Mouse (Mus musculus) lung, postnatal 0 days (tissue): ENCODE measurements at regions not wholly inside any gene's neighbourhood (a gene's known extent, or its start where the extent isn't known, plus 50 kb on each side); places are given as distances from the start of the nearest gene placed in this dataset.

ENCODE experiments used
- ATAC-seq: fragments of 200-750 bp; cut with Nextera tagmentation; 2 replicates; pipeline ENCODE4 v1.8.0; 2017; ENCODE audit warnings: moderate library complexity
- DNase-seq: peaks from one replicate; pipeline ENCODE4 v3.0.0-alpha.2; 2016; ENCODE audit warnings: low spot score
- H3K27ac ChIP-seq: fragments of 300-500 bp; sonication (generic); 2 replicates; pipeline ENCODE4 v1.5.1; 2014; ENCODE audit warnings: antibody characterized with exemption, mild to moderate bottlenecking, low read length, mixed read lengths
- H3K27me3 ChIP-seq: fragments of 300-500 bp; sonication (generic); replicated peaks from 2 replicates; pipeline ENCODE4 v1.6.1; 2014; ENCODE audit warnings: low read length, mixed read lengths; ENCODE audit not compliant: insufficient read depth
- H3K36me3 ChIP-seq: fragments of 300-500 bp; sonication (generic); 2 replicates; pipeline ENCODE4 v1.6.1; 2014; ENCODE audit warnings: low read length, mixed read lengths; ENCODE audit not compliant: insufficient read depth
- H3K4me1 ChIP-seq: fragments of 300-500 bp; sonication (generic); 2 replicates; pipeline ENCODE4 v1.6.1; 2014; ENCODE audit warnings: antibody characterized with exemption, low read depth, low read length, mixed read lengths; ENCODE audit not compliant: insufficient read depth
- H3K4me2 ChIP-seq: fragments of 300-500 bp; sonication (generic); replicated peaks from 2 replicates; pipeline ENCODE4 v1.6.1; 2014; ENCODE audit warnings: low read depth, mild to moderate bottlenecking, low read length, moderate library complexity, mixed read lengths
- H3K4me3 ChIP-seq: fragments of 300-500 bp; sonication (generic); 2 replicates; pipeline ENCODE4 v1.5.1; 2014; ENCODE audit warnings: low read depth, low read length
- H3K9ac ChIP-seq: fragments of 300-500 bp; sonication (generic); replicated peaks from 2 replicates; pipeline ENCODE4 v1.6.1; 2014; ENCODE audit warnings: low read depth, mild to moderate bottlenecking
- H3K9me3 ChIP-seq: fragments of 300-500 bp; sonication (generic); 2 replicates; pipeline ENCODE4 v1.6.1; 2016; ENCODE audit warnings: low read length, mixed read lengths
- CTCF ChIP-seq: IDR thresholded peaks from 2 replicates; pipeline ENCODE4 v1.5.1; 2016; ENCODE audit warnings: antibody characterized with exemption, mild to moderate bottlenecking
- EP300 ChIP-seq: IDR thresholded peaks from 2 replicates; pipeline ENCODE4 v1.6.1; 2016; ENCODE audit warnings: antibody characterized with exemption, mild to moderate bottlenecking, control low read depth
- WGBS: fragments of 180-500 bp; shearing (Covaris S2); extraction: QIAGEN DNeasy Blood & Tissue Kit; methylation state at CpG from one replicate; pipeline ENCODE4 v1.1.7; 2014; 5-methylcytosine and 5-hydroxymethylcytosine counted together

- no peak for TF ChIP-seq EP300
- no peak for TF ChIP-seq CTCF
- Histone ChIP-seq H3K27ac (no peak overlapping the region), H3K4me2 (no peak overlapping the region), H3K9me3 (no peaks in the 10 kb centered on the region), H3K4me3 (no peak overlapping the region), H3K4me1 (peaks cover 3% of the 10 kb centered on the region; the same call in 1 of the 2 replicates), H3K36me3 (no peaks in the 10 kb centered on the region), H3K9ac (no peak overlapping the region), H3K27me3 (no peaks in the 10 kb centered on the region)
- DNase-seq (peak; percentile 26), ATAC-seq (no peak; the same call in 1 of the 2 replicates)
- WGBS: 65% methylated on average over 4 of the region's 4 CpGs
Observed at GRCm38 (mm10) chr1:151059546-151060136, 66.4 kb upstream of the Hmcn1 start.

- peaks cover 3% of the 10 kb centered on the region; the same call in 1 of the 2 replicates for H3K4me1 ChIP-seq
- peak overlapping the region; percentile 68 for H3K27ac ChIP-seq
- DNase-seq: peak; percentile 59
- no peaks in the 10 kb centered on the region for H3K36me3 ChIP-seq
- no peaks in the 10 kb centered on the region for H3K27me3 ChIP-seq
- no peaks in the 10 kb centered on the region for H3K9me3 ChIP-seq
- H3K4me2 ChIP-seq: peak overlapping the region; percentile 41
- 40% methylated on average over 9 of the region's 9 CpGs for WGBS
- no peak overlapping the region for H3K4me3 ChIP-seq
- TF ChIP-seq EP300 (no peak), CTCF (peak; percentile 40)
- ATAC-seq: peak; percentile 72
- H3K9ac ChIP-seq: no peak overlapping the region
Observed at GRCm38 (mm10) chr1:151065090-151065567, 71.9 kb upstream of the Hmcn1 start.

- H3K27ac ChIP-seq: no peak overlapping the region
- ATAC-seq (no peak), DNase-seq (no peak)
Observed at GRCm38 (mm10) chr1:151066379-151067128, 73.3 kb upstream of the Hmcn1 start.

GRCm38 (mm10) chr1:151074508-151075314 lies 81.5 kb upstream of the Hmcn1 start:
- no peak for ATAC-seq
- Histone ChIP-seq H3K9me3 (no peaks in the 10 kb centered on the region), H3K27ac (no peak overlapping the region), H3K36me3 (no peaks in the 10 kb centered on the region), H3K9ac (no peak overlapping the region), H3K4me2 (no peak overlapping the region), H3K4me1 (no peaks in the 10 kb centered on the region), H3K4me3 (no peak overlapping the region), H3K27me3 (no peaks in the 10 kb centered on the region)
- no peak for DNase-seq
- no peak for TF ChIP-seq EP300
- TF ChIP-seq CTCF: no peak
- WGBS: 82% methylated on average over 16 of the region's 16 CpGs

More at GRCm38 (mm10) chr1:151066379-151067128, 73.3 kb upstream of the Hmcn1 start:
- Histone ChIP-seq H3K4me1 (peaks cover 3% of the 10 kb centered on the region; the same call in 1 of the 2 replicates), H3K9me3 (no peaks in the 10 kb centered on the region), H3K36me3 (no peaks in the 10 kb centered on the region), H3K9ac (no peak overlapping the region; the same call in 1 of the 2 replicates), H3K4me2 (no peak overlapping the region), H3K27me3 (no peaks in the 10 kb centered on the region), H3K4me3 (no peak overlapping the region)
- WGBS: 75% methylated on average over 15 of the region's 15 CpGs
- peak; percentile 35 for TF ChIP-seq CTCF
- no peak for TF ChIP-seq EP300

- no peak overlapping the region for H3K27ac ChIP-seq
- no peaks in the 10 kb centered on the region for H3K36me3 ChIP-seq
- H3K27me3 ChIP-seq: no peaks in the 10 kb centered on the region
- H3K4me3 ChIP-seq: no peak overlapping the region
- DNase-seq (no peak), ATAC-seq (no peak)
- no peaks in the 10 kb centered on the region for H3K9me3 ChIP-seq
- 71% methylated on average over 6 of the region's 6 CpGs for WGBS
- H3K9ac ChIP-seq: no peak overlapping the region
- no peak for TF ChIP-seq EP300
- TF ChIP-seq CTCF: no peak
- no peaks in the 10 kb centered on the region for H3K4me1 ChIP-seq
- H3K4me2 ChIP-seq: no peak overlapping the region
Observed at GRCm38 (mm10) chr1:151075541-151075940, 82.3 kb upstream of the Hmcn1 start.
